Mouse (Mus musculus): ENCODE measurements around the gene Stam2.

The Stam2 gene

GRCm38 (mm10) chr2:52742256-52743158 is at the start of gene Stam2:
Gene Stam2, minus strand, starts transcription at chr2:52742281.
- peak; percentile 91 for DNase-seq (ENCODE audit: low read depth, low spot score)

- DNase-seq (ENCODE audit: low read depth, low spot score) = no peak
These were observed 43.1 kb upstream of the Stam2 start for GRCm38 (mm10) chr2:52785106-52785721.

- no peak for DNase-seq (ENCODE audit: low read depth, low spot score)
These were observed 37.9 kb upstream of the Stam2 start for GRCm38 (mm10) chr2:52779987-52780386.

GRCm38 (mm10) chr2:52779381-52779780 is 37.3 kb upstream of the Stam2 start:
- DNase-seq (ENCODE audit: low read depth, low spot score) = no peak

- no peak for DNase-seq (ENCODE audit: low read depth, low spot score)
These were observed 35.8 kb upstream of the Stam2 start for GRCm38 (mm10) chr2:52777839-52778238.

- DNase-seq (ENCODE audit: low read depth, low spot score) = no peak
These were observed 32.3 kb upstream of the Stam2 start for GRCm38 (mm10) chr2:52774373-52774772.

GRCm38 (mm10) chr2:52772774-52773393 is 30.8 kb upstream of the Stam2 start:
- DNase-seq (ENCODE audit: low read depth, low spot score) = no peak

- DNase-seq (ENCODE audit: low read depth, low spot score) = no peak
These were observed 23.0 kb upstream of the Stam2 start for GRCm38 (mm10) chr2:52765130-52765529.

- no peak for DNase-seq (ENCODE audit: low read depth, low spot score)
These were observed 21.8 kb upstream of the Stam2 start for GRCm38 (mm10) chr2:52763891-52764290.

GRCm38 (mm10) chr2:52763040-52763736 is 21.1 kb upstream of the Stam2 start:
- peak; percentile 66 for DNase-seq (ENCODE audit: low read depth, low spot score)

GRCm38 (mm10) chr2:52762529-52762928 is 20.4 kb upstream of the Stam2 start:
- DNase-seq (ENCODE audit: low read depth, low spot score) = no peak

GRCm38 (mm10) chr2:52758627-52759026 is 16.5 kb upstream of the Stam2 start:
- DNase-seq (ENCODE audit: low read depth, low spot score) = peak; percentile 36

- peak; percentile 21 for DNase-seq (ENCODE audit: low read depth, low spot score)
These were observed 14.6 kb upstream of the Stam2 start for GRCm38 (mm10) chr2:52756691-52757090.

GRCm38 (mm10) chr2:52753573-52754317 is 11.7 kb upstream of the Stam2 start:
- no peak for DNase-seq (ENCODE audit: low read depth, low spot score)

GRCm38 (mm10) chr2:52744099-52744498 is 2.0 kb upstream of the Stam2 start:
- DNase-seq (ENCODE audit: low read depth, low spot score) = peak; percentile 21

GRCm38 (mm10) chr2:52741681-52742255 is 313 bp downstream of the Stam2 start:
- DNase-seq (ENCODE audit: low read depth, low spot score) = no peak

- no peak for DNase-seq (ENCODE audit: low read depth, low spot score)
These were observed 1.5 kb downstream of the Stam2 start for GRCm38 (mm10) chr2:52740596-52740995.

GRCm38 (mm10) chr2:52734504-52734903 is 7.6 kb downstream of the Stam2 start:
- DNase-seq (ENCODE audit: low read depth, low spot score) = no peak

GRCm38 (mm10) chr2:52733659-52734058 is 8.4 kb downstream of the Stam2 start:
- no peak for DNase-seq (ENCODE audit: low read depth, low spot score)

- peak; percentile 7 for DNase-seq (ENCODE audit: low read depth, low spot score)
These were observed 9.5 kb downstream of the Stam2 start for GRCm38 (mm10) chr2:52732611-52733010.

GRCm38 (mm10) chr2:52732001-52732400 is 10.1 kb downstream of the Stam2 start:
- peak; percentile 82 for DNase-seq (ENCODE audit: low read depth, low spot score)

Data from CD4-positive helper T cell, adult 2 months (primary cell).